Mouse (Mus musculus) lung, postnatal 0 days (tissue): ENCODE measurements at regions not wholly inside any gene's neighbourhood (a gene's known extent, or its start where the extent isn't known, plus 50 kb on each side); places are given as distances from the start of the nearest gene placed in this dataset.
A peak's percentile ranks its signal among the peaks of the same experiment; 100 is the strongest.

Source experiments
- ATAC-seq: fragments of 200-750 bp; cut with Nextera tagmentation; 2 replicates; pipeline ENCODE4 v1.8.0; 2017; ENCODE audit warnings: moderate library complexity
- DNase-seq: peaks from one replicate; pipeline ENCODE4 v3.0.0-alpha.2; 2016; ENCODE audit warnings: low spot score
- H3K27ac ChIP-seq: fragments of 300-500 bp; sonication (generic); 2 replicates; pipeline ENCODE4 v1.5.1; 2014; ENCODE audit warnings: antibody characterized with exemption, mild to moderate bottlenecking, low read length, mixed read lengths
- H3K27me3 ChIP-seq: fragments of 300-500 bp; sonication (generic); replicated peaks from 2 replicates; pipeline ENCODE4 v1.6.1; 2014; ENCODE audit warnings: low read length, mixed read lengths; ENCODE audit not compliant: insufficient read depth
- H3K36me3 ChIP-seq: fragments of 300-500 bp; sonication (generic); 2 replicates; pipeline ENCODE4 v1.6.1; 2014; ENCODE audit warnings: low read length, mixed read lengths; ENCODE audit not compliant: insufficient read depth
- H3K4me1 ChIP-seq: fragments of 300-500 bp; sonication (generic); 2 replicates; pipeline ENCODE4 v1.6.1; 2014; ENCODE audit warnings: antibody characterized with exemption, low read depth, low read length, mixed read lengths; ENCODE audit not compliant: insufficient read depth
- H3K4me2 ChIP-seq: fragments of 300-500 bp; sonication (generic); replicated peaks from 2 replicates; pipeline ENCODE4 v1.6.1; 2014; ENCODE audit warnings: low read depth, mild to moderate bottlenecking, low read length, moderate library complexity, mixed read lengths
- H3K4me3 ChIP-seq: fragments of 300-500 bp; sonication (generic); 2 replicates; pipeline ENCODE4 v1.5.1; 2014; ENCODE audit warnings: low read depth, low read length
- H3K9ac ChIP-seq: fragments of 300-500 bp; sonication (generic); replicated peaks from 2 replicates; pipeline ENCODE4 v1.6.1; 2014; ENCODE audit warnings: low read depth, mild to moderate bottlenecking
- H3K9me3 ChIP-seq: fragments of 300-500 bp; sonication (generic); 2 replicates; pipeline ENCODE4 v1.6.1; 2016; ENCODE audit warnings: low read length, mixed read lengths
- CTCF ChIP-seq: IDR thresholded peaks from 2 replicates; pipeline ENCODE4 v1.5.1; 2016; ENCODE audit warnings: antibody characterized with exemption, mild to moderate bottlenecking
- EP300 ChIP-seq: IDR thresholded peaks from 2 replicates; pipeline ENCODE4 v1.6.1; 2016; ENCODE audit warnings: antibody characterized with exemption, mild to moderate bottlenecking, control low read depth
- WGBS: fragments of 180-500 bp; shearing (Covaris S2); extraction: QIAGEN DNeasy Blood & Tissue Kit; methylation state at CpG from one replicate; pipeline ENCODE4 v1.1.7; 2014; 5-methylcytosine and 5-hydroxymethylcytosine counted together

GRCm38 (mm10) chr13:51227836-51228235, 57.0 kb downstream of the Nxnl2 start:
- no peak overlapping the region for H3K27ac ChIP-seq
- no peaks in the 10 kb centered on the region for H3K36me3 ChIP-seq
- no peaks in the 10 kb centered on the region for H3K9me3 ChIP-seq
- no peak overlapping the region for H3K4me2 ChIP-seq
- whole genome bisulfite sequencing, result 78% methylated on average over 9 of the region's 9 CpGs
- no peak overlapping the region for H3K4me3 ChIP-seq
- no peak for TF ChIP-seq EP300
- TF ChIP-seq CTCF, result no peak
- H3K9ac ChIP-seq, result no peak overlapping the region
- DNase-seq, result no peak
- no peak for ATAC-seq
- no peaks in the 10 kb centered on the region for H3K27me3 ChIP-seq
- no peaks in the 10 kb centered on the region for H3K4me1 ChIP-seq

DNA sequence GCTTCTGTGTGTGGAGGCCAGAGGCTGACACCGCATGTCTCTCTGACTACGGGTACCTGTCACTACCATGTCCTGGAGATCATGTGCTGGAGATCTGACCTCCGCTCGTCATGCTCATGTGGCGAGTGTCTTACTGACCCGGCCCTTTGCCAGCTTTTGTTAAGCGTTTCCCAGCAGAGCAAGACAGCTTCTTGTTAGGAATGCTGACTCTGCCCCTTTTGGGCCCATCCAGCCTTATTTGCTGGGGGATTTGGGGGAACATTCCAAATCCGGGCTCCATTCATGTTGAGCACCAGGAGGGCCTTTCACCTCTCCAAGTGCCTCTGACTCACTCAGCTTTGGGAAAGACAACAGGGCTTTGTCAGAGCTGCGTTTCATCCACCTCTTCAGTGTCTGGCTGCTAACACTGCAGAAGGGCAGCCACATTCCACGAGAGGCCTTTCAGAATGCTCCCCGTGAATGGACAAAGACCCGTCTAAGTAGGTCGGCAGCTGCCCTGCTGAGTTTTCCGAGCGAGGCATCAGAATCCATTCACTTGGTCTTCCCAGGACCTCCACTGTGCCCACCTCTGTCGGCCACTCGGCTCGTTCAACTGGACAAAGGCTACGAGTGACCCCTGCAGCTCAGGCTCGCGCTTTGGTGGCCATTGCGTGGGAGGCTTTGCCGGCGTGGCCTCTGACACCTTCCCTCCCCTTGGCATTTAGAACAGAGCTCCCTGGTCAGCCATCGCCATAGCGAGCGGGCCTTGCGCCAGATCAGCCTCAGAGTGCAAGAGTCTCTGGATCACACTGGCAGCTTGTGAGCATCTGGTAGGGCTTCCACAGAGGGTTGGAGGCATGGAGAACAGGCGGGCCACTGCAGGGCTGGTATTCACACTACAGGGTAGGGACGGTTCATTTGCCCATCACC, 58.3 kb downstream of the Nxnl2 start:
- no peaks in the 10 kb centered on the region for H3K4me1 ChIP-seq
- H3K27ac ChIP-seq, result no peak overlapping the region; the same call in 1 of the 2 replicates
- no peak overlapping the region for H3K9ac ChIP-seq
- ATAC-seq (peak; percentile 80), DNase-seq (peak; percentile 63)
- no peaks in the 10 kb centered on the region for H3K36me3 ChIP-seq
- no peak overlapping the region for H3K4me3 ChIP-seq
- H3K27me3 ChIP-seq, result no peaks in the 10 kb centered on the region
- no peaks in the 10 kb centered on the region for H3K9me3 ChIP-seq
- 54% methylated on average over 30 of the region's 30 CpGs for WGBS
- TF ChIP-seq EP300, result no peak
- no peak for TF ChIP-seq CTCF
- no peak overlapping the region for H3K4me2 ChIP-seq

DNA sequence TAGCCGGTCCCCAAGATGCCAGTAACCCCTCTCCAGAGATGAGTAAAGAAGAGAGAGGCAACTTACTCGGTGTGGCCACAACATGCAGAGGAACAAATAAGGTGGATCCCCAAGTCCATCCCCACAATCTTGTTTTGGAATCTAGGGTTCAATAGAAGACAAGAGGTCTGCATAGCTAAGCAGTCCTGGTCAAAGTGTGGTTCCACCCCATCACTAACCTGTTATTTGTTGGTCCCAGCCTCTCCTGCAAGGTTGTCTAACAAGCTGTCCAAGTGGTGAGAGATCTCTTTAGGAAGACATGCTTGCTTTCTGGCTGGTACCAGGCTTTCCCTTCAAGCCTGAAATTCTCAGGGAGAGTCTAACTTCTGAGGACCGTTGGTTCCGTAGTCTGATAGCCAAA, 59.0 kb downstream of the Nxnl2 start:
- H3K9me3 ChIP-seq, result no peaks in the 10 kb centered on the region
- DNase-seq (no peak), ATAC-seq (no peak)
- no peaks in the 10 kb centered on the region for H3K4me1 ChIP-seq
- no peak overlapping the region for H3K4me3 ChIP-seq
- no peak overlapping the region for H3K9ac ChIP-seq
- no peaks in the 10 kb centered on the region for H3K27me3 ChIP-seq
- 87% methylated on average over 4 of the region's 4 CpGs for WGBS
- no peaks in the 10 kb centered on the region for H3K36me3 ChIP-seq
- H3K4me2 ChIP-seq, result no peak overlapping the region
- no peak overlapping the region for H3K27ac ChIP-seq
- TF ChIP-seq EP300, result no peak
- TF ChIP-seq CTCF, result no peak

DNA sequence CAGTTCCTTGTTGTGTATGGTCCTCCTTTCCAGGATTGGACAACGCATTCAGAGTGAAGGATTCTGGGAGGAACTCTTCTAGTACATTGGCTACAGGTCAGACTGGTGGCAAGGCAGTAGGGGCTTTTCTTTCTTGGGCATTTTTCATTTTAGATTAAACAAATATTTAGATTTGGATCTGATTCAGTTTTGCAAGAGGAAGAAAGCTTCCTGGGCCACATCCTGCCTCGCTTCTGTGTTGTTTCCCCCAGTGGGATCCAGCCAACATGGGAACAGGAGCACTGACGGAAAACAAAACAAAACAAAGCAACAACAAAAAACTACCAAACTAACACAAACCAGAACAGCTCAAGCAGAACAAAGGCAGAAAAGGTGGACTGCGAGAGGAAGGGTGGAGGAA, 60.8 kb downstream of the Nxnl2 start:
- Histone ChIP-seq H3K4me2 (no peak overlapping the region), H3K4me1 (no peaks in the 10 kb centered on the region), H3K9me3 (no peaks in the 10 kb centered on the region), H3K27ac (no peak overlapping the region), H3K36me3 (no peaks in the 10 kb centered on the region), H3K27me3 (no peaks in the 10 kb centered on the region), H3K9ac (no peak overlapping the region), H3K4me3 (no peak overlapping the region)
- DNase-seq (peak; percentile 31), ATAC-seq (no peak)
- 45% methylated on average over 4 of the region's 4 CpGs for WGBS
- TF ChIP-seq EP300 (peak; percentile 65), CTCF (no peak)

DNA sequence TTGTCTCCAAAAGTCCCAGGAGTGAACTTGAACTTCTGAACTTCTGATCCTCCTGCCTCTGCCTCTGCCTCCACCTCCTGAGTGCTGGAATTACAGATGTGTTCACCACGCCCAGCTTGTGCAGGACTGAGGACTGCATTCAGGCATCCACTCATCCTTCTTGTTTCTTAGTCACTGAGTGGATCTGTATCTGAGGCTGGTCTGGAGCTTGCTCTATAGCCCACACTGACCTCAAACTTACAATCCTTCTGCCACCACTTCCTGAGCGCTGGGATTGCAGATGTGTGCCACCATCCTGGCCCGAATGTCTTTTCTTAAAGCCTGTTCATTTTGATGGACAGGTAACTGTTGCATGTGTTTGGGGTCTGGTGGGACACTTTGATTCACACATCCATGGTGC, 76.6 kb downstream of the Nxnl2 start:
- Histone ChIP-seq H3K9me3 (no peaks in the 10 kb centered on the region), H3K4me2 (no peak overlapping the region), H3K4me3 (no peak overlapping the region), H3K27me3 (no peaks in the 10 kb centered on the region), H3K4me1 (no peaks in the 10 kb centered on the region), H3K27ac (no peak overlapping the region), H3K36me3 (no peaks in the 10 kb centered on the region), H3K9ac (no peak overlapping the region)
- DNase-seq (no peak), ATAC-seq (no peak)
- TF ChIP-seq CTCF (no peak), EP300 (no peak)
- WGBS, result 84% methylated on average over 3 of the region's 3 CpGs

DNA sequence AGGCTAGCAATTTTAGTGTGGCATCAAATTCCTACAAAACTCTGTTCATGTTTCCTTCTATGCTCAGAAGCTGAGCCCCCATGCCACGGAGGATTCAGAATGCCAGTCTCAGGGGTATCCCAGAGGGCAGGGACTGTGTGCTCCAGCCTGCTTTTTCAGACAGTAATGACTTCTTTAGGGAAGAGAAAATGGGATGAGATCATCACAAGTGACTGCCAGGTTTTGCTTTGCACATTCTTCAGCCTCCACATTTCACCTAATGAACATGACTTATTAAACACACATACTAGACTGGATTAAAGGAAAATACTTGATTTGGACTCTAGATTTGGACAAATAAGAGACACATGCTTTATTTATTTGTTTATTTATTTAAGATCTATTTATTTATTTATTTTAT, 82.5 kb downstream of the Nxnl2 start:
- Histone ChIP-seq H3K27me3 (no peaks in the 10 kb centered on the region), H3K9me3 (no peaks in the 10 kb centered on the region), H3K4me1 (no peaks in the 10 kb centered on the region), H3K36me3 (no peaks in the 10 kb centered on the region), H3K4me2 (no peak overlapping the region), H3K9ac (no peak overlapping the region), H3K27ac (no peak overlapping the region), H3K4me3 (no peak overlapping the region)
- DNase-seq (no peak), ATAC-seq (no peak)
- no peak for TF ChIP-seq EP300
- no peak for TF ChIP-seq CTCF
- WGBS, result 88% methylated on average over 1 of the region's 1 CpGs
